Mouse (Mus musculus): ENCODE measurements at regions not wholly inside any gene's neighbourhood (a gene's known extent, or its start where the extent isn't known, plus 50 kb on each side); places are given as distances from the start of the nearest gene placed in this dataset.

DNA sequence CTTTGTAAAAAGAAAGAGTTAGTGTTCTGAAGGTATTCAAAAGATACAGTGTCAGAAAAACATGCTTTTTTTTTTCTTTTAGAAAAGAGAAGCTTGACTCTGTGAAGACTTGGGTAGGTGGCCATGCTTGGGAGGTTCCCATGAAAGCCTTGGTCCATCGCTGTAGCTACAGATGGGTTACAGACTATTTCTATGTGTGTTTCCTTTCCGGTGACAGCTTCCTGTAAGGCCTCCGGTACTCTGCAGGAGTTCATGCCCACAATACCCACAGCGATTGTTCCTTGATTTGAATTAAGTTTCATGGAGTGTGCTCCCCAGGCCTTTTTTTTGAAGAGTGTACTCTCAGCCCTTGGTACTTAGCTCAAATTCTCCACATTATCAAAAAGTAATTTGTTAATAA is 604.1 kb upstream of the Mef2c start:
- Histone ChIP-seq H3K27ac (ENCODE audit: insufficient read depth, low read depth) (no peak overlapping the region), H3K4me1 (ENCODE audit: control insufficient read depth in 1 of 2, insufficient read depth in 2 of 2) (peaks cover 0 to 9% of the 10 kb centered on the region in 2 experiments; a peak in 2 of 4 replicates), H3K9me3 (replicated peaks; ENCODE audit: low read length) (no peaks in the 10 kb centered on the region), H3K27me3 (replicated peaks) (no peaks in the 10 kb centered on the region), H3K4me2 (ENCODE audit: insufficient read depth, low read depth, poor library complexity, severe bottlenecking) (no peak overlapping the region), H3K79me2 (replicated peaks; ENCODE audit: control insufficient read depth, extremely low read depth, insufficient read depth, poor library complexity, severe bottlenecking) (no peaks in the 10 kb centered on the region), H3K36me3 (replicated peaks in 1 of 2; ENCODE audit: control insufficient read depth in 1 of 2, insufficient read depth in 1 of 2, low read length in 1 of 2) (no peaks in the 10 kb centered on the region), H3K4me3 (replicated peaks in 1 of 3; ENCODE audit: low read depth in 2 of 3, low read length in 2 of 3, poor library complexity in 1 of 3) (no peak overlapping the region), H3K9ac (ENCODE audit: insufficient read depth, low read depth) (no peak overlapping the region)
- no peak for TF ChIP-seq ELF1 (IDR thresholded peaks at IDR 0.05; ENCODE audit: low read depth, low read length)
- 0 out of 2 replicates have a peak, but pooled peaks have one; percentile 30 for TF ChIP-seq EP300 (IDR thresholded peaks at IDR 0.05; ENCODE audit: low read length)
- no peak for TF ChIP-seq TBP (conservative IDR thresholded peaks at IDR 0.05; ENCODE audit: low read depth, low read length)
- TF ChIP-seq IRF4 (IDR thresholded peaks at IDR 0.05; ENCODE audit: low read depth, low read length): no peak
- no peak for TF ChIP-seq ZNF384 (IDR thresholded peaks at IDR 0.05; ENCODE audit: low read depth, low read length)
- no peak for TF ChIP-seq CHD1 (IDR thresholded peaks at IDR 0.05; ENCODE audit: low read depth, low read length)
- no peak for TF ChIP-seq MAX (IDR thresholded peaks at IDR 0.05; ENCODE audit: low read length)
- no peak for TF ChIP-seq UBTF (IDR thresholded peaks at IDR 0.05; ENCODE audit: low read depth, low read length)
- dilution Hi-C loops (cut with MboI; ENCODE audit: extremely low pct_ligation_motif_present, extremely low pct_unique_long_range_greater_than_20kb, low sequenced_read_pairs): no loop called here
- peak; percentile 28 for DNase-seq (ENCODE audit: extremely low read depth)
- in situ Hi-C loops (cut with MboI; ENCODE audit: low pct_ligation_motif_present, low pct_unique_long_range_greater_than_20kb, low sequenced_read_pairs): no loop called here

DNA sequence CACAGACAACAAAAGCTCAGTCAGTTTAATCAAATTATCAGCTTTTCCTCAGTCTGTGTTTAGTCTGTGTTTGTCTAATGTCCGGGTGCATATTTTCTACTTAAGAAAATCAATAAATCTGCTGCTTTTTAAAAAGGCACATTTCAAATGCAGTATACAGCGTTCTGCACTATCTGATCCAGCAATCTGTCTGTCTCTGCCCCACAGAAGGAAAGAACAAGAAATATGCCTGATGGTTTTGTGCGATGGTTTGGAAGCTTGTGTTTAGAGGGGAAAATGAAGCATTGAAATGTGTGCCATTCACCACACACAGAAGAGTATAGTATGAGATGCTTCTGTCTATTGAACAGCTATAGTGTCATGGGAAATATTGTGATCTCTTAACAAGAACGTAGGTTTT is 601.7 kb upstream of the Mef2c start:
- TF ChIP-seq TCF12 (IDR thresholded peaks at IDR 0.05; ENCODE audit: low read depth, low read length) (no peak), CHD1 (IDR thresholded peaks at IDR 0.05; ENCODE audit: low read depth, low read length) (no peak), USF1 (IDR thresholded peaks at IDR 0.05; ENCODE audit: low read depth, low read length) (no peak), PAX5 (IDR thresholded peaks at IDR 0.05; ENCODE audit: low read length) (no peak), ZC3H11A (IDR thresholded peaks at IDR 0.05; ENCODE audit: low read depth, low read length) (no peak), POLR2AphosphoS2 (IDR thresholded peaks at IDR 0.05; ENCODE audit: low read depth, low read length) (no peak), EP300 (IDR thresholded peaks at IDR 0.05; ENCODE audit: low read length) (no peak), UBTF (IDR thresholded peaks at IDR 0.05; ENCODE audit: low read depth, low read length) (no peak), USF2 (conservative IDR thresholded peaks at IDR 0.05; ENCODE audit: low read depth, low read length) (no peak), BHLHE40 (IDR thresholded peaks at IDR 0.05; ENCODE audit: low read depth, low read length) (no peak), ELF1 (IDR thresholded peaks at IDR 0.05; ENCODE audit: low read depth, low read length) (no peak), SIN3A (IDR thresholded peaks at IDR 0.05; ENCODE audit: low read length) (no peak), POLR2A (IDR thresholded peaks at IDR 0.05; ENCODE audit: low read depth, low read length) (no peak), MEF2A (IDR thresholded peaks at IDR 0.05; ENCODE audit: borderline replicate concordance, low read depth, low read length) (no peak), NELFE (IDR thresholded peaks at IDR 0.05; ENCODE audit: low read depth, low read length) (no peak), ZMIZ1 (IDR thresholded peaks at IDR 0.05; ENCODE audit: low read depth, low read length) (no peak), MAFK (IDR thresholded peaks at IDR 0.05; ENCODE audit: insufficient replicate concordance, low read length) (no peak), NRF1 (IDR thresholded peaks at IDR 0.05; ENCODE audit: low read depth, low read length) (no peak), SMC3 (IDR thresholded peaks at IDR 0.05; ENCODE audit: low read depth, low read length) (no peak), CTCF (conservative IDR thresholded peaks at IDR 0.05 in 1 of 2, IDR thresholded peaks at IDR 0.05 in 1 of 2; ENCODE audit: low read depth in 2 of 2, low read length in 2 of 2) (no peak)
- dilution Hi-C loops (cut with MboI; ENCODE audit: extremely low pct_ligation_motif_present, extremely low pct_unique_long_range_greater_than_20kb, low sequenced_read_pairs): no loop called here

More for the DNA sequence above, 601.7 kb upstream of the Mef2c start:
- Histone ChIP-seq H3K27me3 (replicated peaks) (no peaks in the 10 kb centered on the region), H3K4me1 (ENCODE audit: control insufficient read depth in 1 of 2, insufficient read depth in 2 of 2) (peaks cover 0 to 9% of the 10 kb centered on the region in 2 experiments; a peak in 2 of 4 replicates), H3K9ac (ENCODE audit: insufficient read depth, low read depth) (no peak overlapping the region), H3K4me2 (ENCODE audit: insufficient read depth, low read depth, poor library complexity, severe bottlenecking) (no peak overlapping the region), H3K9me3 (replicated peaks; ENCODE audit: low read length) (no peaks in the 10 kb centered on the region), H3K4me3 (replicated peaks in 1 of 3; ENCODE audit: low read depth in 2 of 3, low read length in 2 of 3, poor library complexity in 1 of 3) (no peak overlapping the region), H3K36me3 (replicated peaks in 1 of 2; ENCODE audit: control insufficient read depth in 1 of 2, insufficient read depth in 1 of 2, low read length in 1 of 2) (no peaks in the 10 kb centered on the region), H3K27ac (ENCODE audit: insufficient read depth, low read depth) (no peak overlapping the region), H3K79me2 (replicated peaks; ENCODE audit: control insufficient read depth, extremely low read depth, insufficient read depth, poor library complexity, severe bottlenecking) (no peaks in the 10 kb centered on the region)
- in situ Hi-C loops (cut with MboI; ENCODE audit: low pct_ligation_motif_present, low pct_unique_long_range_greater_than_20kb, low sequenced_read_pairs): no loop called here
- no peak for DNase-seq (ENCODE audit: extremely low read depth)
